Mouse (Mus musculus) heart, embryonic 11.5 days (tissue): ENCODE measurements around the gene Prkag2. TPM values are rescaled to one million over a fixed set of nuclear protein-coding genes. Genes with fewer than 3 reads are reported as not detected.
A peak's percentile ranks its signal among the peaks of the same experiment; 100 is the strongest.

Experiments
- ATAC-seq: fragments of 200-750 bp; cut with Nextera tagmentation; replicated peaks from 2 replicates; pipeline ENCODE4 v1.8.0; 2017; ENCODE audit warnings: moderate library complexity; ENCODE audit not compliant: insufficient number of reproducible peaks, low FRiP score, low TSS enrichment
- H3K27ac ChIP-seq: fragments of 300-500 bp; sonication (generic); 2 replicates; pipeline ENCODE4 v1.5.1; 2014; ENCODE audit warnings: mild to moderate bottlenecking, low read depth, low read length
- H3K27me3 ChIP-seq: fragments of 300-500 bp; sonication (generic); 2 replicates; pipeline ENCODE4 v1.6.1; 2014; ENCODE audit warnings: mild to moderate bottlenecking, low read length, mixed read lengths; ENCODE audit not compliant: control insufficient read depth, insufficient read depth
- H3K36me3 ChIP-seq: fragments of 300-500 bp; sonication (generic); 2 replicates; pipeline ENCODE4 v1.6.1; 2014; ENCODE audit warnings: mild to moderate bottlenecking, low read length, moderate library complexity, mixed read lengths; ENCODE audit not compliant: control insufficient read depth, insufficient read depth
- H3K4me1 ChIP-seq: fragments of 300-500 bp; sonication (generic); 2 replicates; pipeline ENCODE4 v1.6.1; 2014; ENCODE audit warnings: low read length; ENCODE audit not compliant: control insufficient read depth, insufficient read depth
- H3K4me2 ChIP-seq: fragments of 300-500 bp; sonication (generic); 2 replicates; pipeline ENCODE4 v1.6.1; 2014; ENCODE audit warnings: mild to moderate bottlenecking, moderate library complexity
- H3K4me3 ChIP-seq: fragments of 300-500 bp; sonication (generic); 2 replicates; pipeline ENCODE4 v1.5.1; 2014; ENCODE audit warnings: low read depth, low read length
- H3K9ac ChIP-seq: fragments of 300-500 bp; sonication (generic); 2 replicates; pipeline ENCODE4 v1.6.1; 2014; ENCODE audit warnings: mild to moderate bottlenecking, low read depth, low read length, moderate library complexity
- H3K9me3 ChIP-seq: fragments of 300-500 bp; sonication (generic); replicated peaks from 2 replicates; pipeline ENCODE4 v1.6.1; 2016; ENCODE audit warnings: low read length; ENCODE audit not compliant: control insufficient read depth
- WGBS: fragments of 180-500 bp; shearing (Covaris S2); extraction: QIAGEN DNeasy Blood & Tissue Kit; methylation state at CpG from one replicate; pipeline ENCODE4 v1.1.7; 2014; ENCODE audit not compliant: insufficient replicate concordance; 5-methylcytosine and 5-hydroxymethylcytosine counted together
- polyA plus RNA-seq: library from polyadenylated mRNA; unstranded; fragments of >200 nt; fragmentation: Nextera tagmentation; extraction: Ambion mirVana; gene quantifications from 2 replicates; pipeline ENCODE4 v1.2.1, GENCODE M21; 2014

The Prkag2 gene
- polyA plus RNA-seq, 1 experiment from 2014 or later: 84.6 TPM

- ATAC-seq: no peak
- H3K9me3 ChIP-seq: no peaks in the 10 kb centered on the region
- no peak overlapping the region for H3K27ac ChIP-seq
- H3K4me2 ChIP-seq: no peak overlapping the region
- no peak overlapping the region for H3K4me3 ChIP-seq
- H3K27me3 ChIP-seq: no peaks in the 10 kb centered on the region
- peaks cover 6% of the 10 kb centered on the region for H3K36me3 ChIP-seq
- WGBS: 83% methylated on average over 4 of the region's 4 CpGs
- H3K4me1 ChIP-seq: peaks cover 21% of the 10 kb centered on the region
- no peak overlapping the region for H3K9ac ChIP-seq
These were observed 196.4 kb downstream of the Prkag2 start for GRCm38 (mm10) chr5:24904001-24904400.

GRCm38 (mm10) chr5:24902835-24903234 is 197.6 kb downstream of the Prkag2 start:
- peaks cover 21% of the 10 kb centered on the region for H3K4me1 ChIP-seq
- H3K27me3 ChIP-seq: no peaks in the 10 kb centered on the region
- no peak overlapping the region for H3K4me3 ChIP-seq
- 26% methylated on average over 4 of the region's 4 CpGs for WGBS
- ATAC-seq: no peak
- H3K9ac ChIP-seq: no peak overlapping the region
- peaks cover 6% of the 10 kb centered on the region for H3K36me3 ChIP-seq
- no peak overlapping the region for H3K27ac ChIP-seq
- no peak overlapping the region for H3K4me2 ChIP-seq
- H3K9me3 ChIP-seq: no peaks in the 10 kb centered on the region

GRCm38 (mm10) chr5:24895606-24896005 is 204.8 kb downstream of the Prkag2 start:
- ATAC-seq: no peak
- H3K36me3 ChIP-seq: no peaks in the 10 kb centered on the region; the same call in 1 of the 2 replicates
- H3K27ac ChIP-seq: no peak overlapping the region
- no peak overlapping the region for H3K4me2 ChIP-seq
- peaks cover 27% of the 10 kb centered on the region for H3K4me1 ChIP-seq
- H3K9me3 ChIP-seq: no peaks in the 10 kb centered on the region
- no peak overlapping the region for H3K9ac ChIP-seq
- 92% methylated on average over 4 of the region's 4 CpGs for WGBS
- H3K4me3 ChIP-seq: no peak overlapping the region
- H3K27me3 ChIP-seq: no peaks in the 10 kb centered on the region

GRCm38 (mm10) chr5:24894814-24895213 is 205.6 kb downstream of the Prkag2 start:
- ATAC-seq: no peak
- Histone ChIP-seq H3K4me2 (no peak overlapping the region), H3K36me3 (no peaks in the 10 kb centered on the region; the same call in 1 of the 2 replicates), H3K9ac (no peak overlapping the region), H3K27ac (no peak overlapping the region), H3K27me3 (no peaks in the 10 kb centered on the region), H3K4me3 (no peak overlapping the region), H3K4me1 (peaks cover 33% of the 10 kb centered on the region), H3K9me3 (no peaks in the 10 kb centered on the region)
- WGBS: 57% methylated on average over 1 of the region's 1 CpGs

- no peak overlapping the region for H3K4me2 ChIP-seq
- 80% methylated on average over 11 of the region's 11 CpGs for WGBS
- no peak overlapping the region for H3K9ac ChIP-seq
- H3K9me3 ChIP-seq: no peaks in the 10 kb centered on the region
- no peaks in the 10 kb centered on the region for H3K27me3 ChIP-seq
- H3K27ac ChIP-seq: no peak overlapping the region
- ATAC-seq: no peak
- H3K36me3 ChIP-seq: no peaks in the 10 kb centered on the region; the same call in 1 of the 2 replicates
- no peak overlapping the region for H3K4me3 ChIP-seq
- H3K4me1 ChIP-seq: peaks cover 45% of the 10 kb centered on the region
These were observed 208.0 kb downstream of the Prkag2 start for GRCm38 (mm10) chr5:24892461-24892860.

GRCm38 (mm10) chr5:24889860-24890259 is 210.6 kb downstream of the Prkag2 start:
- no peaks in the 10 kb centered on the region for H3K27me3 ChIP-seq
- ATAC-seq: 0 out of 2 replicates have a peak, but pooled peaks have one; percentile 64
- H3K9me3 ChIP-seq: no peaks in the 10 kb centered on the region
- peak overlapping the region; percentile 54 for H3K4me2 ChIP-seq
- H3K27ac ChIP-seq: peak overlapping the region; percentile 83
- H3K4me1 ChIP-seq: peaks cover 37% of the 10 kb centered on the region
- H3K4me3 ChIP-seq: no peak overlapping the region
- H3K9ac ChIP-seq: 0 out of 2 replicates have a peak overlapping the region, but pooled peaks have one; percentile 11
- WGBS: 22% methylated on average over 9 of the region's 9 CpGs
- H3K36me3 ChIP-seq: peaks cover 11% of the 10 kb centered on the region

GRCm38 (mm10) chr5:24888874-24889591 is 211.4 kb downstream of the Prkag2 start:
- H3K9ac ChIP-seq: no peak overlapping the region

GRCm38 (mm10) chr5:24887271-24887670 is 213.2 kb downstream of the Prkag2 start:
- no peak overlapping the region for H3K27ac ChIP-seq
- no peaks in the 10 kb centered on the region for H3K9me3 ChIP-seq
- no peak for ATAC-seq
- 77% methylated on average over 8 of the region's 8 CpGs for WGBS
- peaks cover 22% of the 10 kb centered on the region for H3K4me1 ChIP-seq
- H3K4me3 ChIP-seq: no peak overlapping the region
- H3K27me3 ChIP-seq: no peaks in the 10 kb centered on the region
- no peak overlapping the region for H3K9ac ChIP-seq
- peaks cover 12% of the 10 kb centered on the region for H3K36me3 ChIP-seq
- no peak overlapping the region for H3K4me2 ChIP-seq

More at GRCm38 (mm10) chr5:24888874-24889591, 211.4 kb downstream of the Prkag2 start:
- H3K4me3 ChIP-seq: no peak overlapping the region
- peaks cover 12% of the 10 kb centered on the region for H3K36me3 ChIP-seq
- no peaks in the 10 kb centered on the region for H3K27me3 ChIP-seq
- H3K4me1 ChIP-seq: peaks cover 29% of the 10 kb centered on the region
- 65% methylated on average over 11 of the region's 11 CpGs for WGBS
- peak overlapping the region; percentile 83 for H3K27ac ChIP-seq
- peak overlapping the region; percentile 54 for H3K4me2 ChIP-seq
- H3K9me3 ChIP-seq: no peaks in the 10 kb centered on the region
- ATAC-seq: 0 out of 2 replicates have a peak, but pooled peaks have one; percentile 16
